Mouse (Mus musculus): ENCODE measurements around the gene Zfp609.
A peak's percentile ranks its signal among the peaks of the same experiment; 100 is the strongest.

GRCm38 (mm10) chr9:65676358-65677118, 150.8 kb downstream of the Zfp609 start:
- TF ChIP-seq USF1 (IDR thresholded peaks at IDR 0.05; ENCODE audit: low read depth) (no peak), E2F4 (IDR thresholded peaks at IDR 0.05; ENCODE audit: insufficient read depth) (no peak), POLR2A (IDR thresholded peaks at IDR 0.05; ENCODE audit: insufficient read length, low read depth) (peak; percentile 76), REST (IDR thresholded peaks at IDR 0.05; ENCODE audit: insufficient read depth, insufficient read length) (no peak), CEBPB (IDR thresholded peaks at IDR 0.05; ENCODE audit: insufficient read depth, poor library complexity, severe bottlenecking) (no peak), TCF12 (IDR thresholded peaks at IDR 0.05; ENCODE audit: insufficient read depth, poor library complexity, severe bottlenecking) (no peak), MYOD1 (IDR thresholded peaks at IDR 0.05; ENCODE audit: control insufficient read depth in 1 of 3, insufficient read length in 2 of 3, low read depth in 2 of 3) (no peak), MAX (IDR thresholded peaks at IDR 0.05; ENCODE audit: low read depth) (no peak), MYOG (IDR thresholded peaks at IDR 0.05; ENCODE audit: control insufficient read depth in 1 of 3, insufficient read depth in 1 of 3, insufficient read length in 2 of 3, low read depth in 2 of 3) (no peak), TCF3 (IDR thresholded peaks at IDR 0.05; ENCODE audit: insufficient read length, low read depth) (no peak)

Measured in myocyte (in vitro differentiated cells).